8 mouse cellular contexts compared by ENCODE assay signal in the genomic region with DNA sequence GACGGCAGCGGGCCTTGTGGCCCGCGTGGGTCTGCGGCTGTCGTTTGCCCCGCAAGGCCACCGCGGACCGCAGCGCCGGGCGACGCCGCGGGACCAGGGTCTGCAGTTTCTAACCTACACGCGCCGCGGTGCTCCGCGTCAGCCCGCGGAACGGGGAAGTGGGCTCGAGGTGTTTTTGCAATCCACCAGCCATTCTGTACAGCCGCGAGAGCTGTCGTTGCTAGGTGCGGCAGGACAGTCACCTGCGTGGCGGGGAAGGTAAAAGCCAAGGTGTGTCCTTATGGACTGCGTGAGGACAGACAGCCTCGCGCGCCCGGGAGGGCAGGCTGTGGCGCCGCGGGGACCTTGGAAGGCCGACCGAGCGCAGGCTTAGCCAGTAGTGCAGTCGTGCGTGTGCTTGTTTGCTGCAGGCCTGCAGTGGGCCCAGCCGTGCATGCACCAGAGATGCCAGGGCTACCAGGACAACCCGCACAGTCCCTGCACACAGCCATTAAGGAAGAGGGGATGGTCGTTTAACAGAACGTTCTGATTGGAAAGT. TPM values are rescaled to one million over a fixed set of nuclear protein-coding genes. Genes with fewer than 3 reads are reported as not detected.
DNase-seq lines count a peak whose midpoint lies in the region; ATAC-seq and TF ChIP-seq lines count a peak whose summit lies in the region.

No protein-coding gene starts in this region.

- TF ChIP-seq EP300 in lung, postnatal 0 days (IDR thresholded peaks at IDR 0.05), result no peak

- H3K27ac ChIP-seq in ES-E14 (ENCODE audit: insufficient read depth, low read depth, low read length, poor library complexity, severe bottlenecking), result no peak overlapping the region
- H3K27ac ChIP-seq in forebrain, embryonic 13.5 days, result peak overlapping the region; percentile 97
- H3K27ac ChIP-seq in hindbrain, embryonic 10.5 days, result peak overlapping the region; percentile 94
- H3K27ac ChIP-seq in lung, postnatal 0 days (ENCODE audit: low read length), result peak overlapping the region; percentile 96

- in situ Hi-C loops in ES-E14 (cut with MboI; ENCODE audit: low sequenced_read_pairs in 2 of 2, unreplicated experiment in 2 of 2), result no loop called here

- ATAC-seq in forebrain, embryonic 13.5 days, result peak; percentile 83
- peak; percentile 49 for ATAC-seq in lung, postnatal 0 days

- peak overlapping the region; percentile 78 for H3K4me2 ChIP-seq in forebrain, embryonic 13.5 days
- peak overlapping the region; percentile 62 for H3K4me2 ChIP-seq in lung, postnatal 0 days (replicated peaks; ENCODE audit: low read depth, low read length)

- H3K9me3 ChIP-seq in ES-E14 (ENCODE audit: control insufficient read depth, insufficient read depth, low read depth, low read length), result no peaks in the 10 kb centered on the region
- no peaks in the 10 kb centered on the region for H3K9me3 ChIP-seq in forebrain, embryonic 13.5 days (replicated peaks)
- no peaks in the 10 kb centered on the region for H3K9me3 ChIP-seq in hindbrain, embryonic 10.5 days
- no peaks in the 10 kb centered on the region for H3K9me3 ChIP-seq in lung, postnatal 0 days (ENCODE audit: low read length)

- H3K9ac ChIP-seq in ES-E14 (ENCODE audit: insufficient read depth, low read depth, low read length, poor library complexity, severe bottlenecking), result peak overlapping the region; percentile 75
- H3K9ac ChIP-seq in forebrain, embryonic 13.5 days, result peak overlapping the region; percentile 96
- peak overlapping the region; percentile 89 for H3K9ac ChIP-seq in lung, postnatal 0 days (replicated peaks; ENCODE audit: low read depth)

- H3K4me1 ChIP-seq in ES-E14 (ENCODE audit: control insufficient read depth in 2 of 2, insufficient read depth in 2 of 2, low read length in 2 of 2, poor library complexity in 1 of 2), result peaks cover 0 to 2% of the 10 kb centered on the region in 2 experiments; a peak in 1 of 4 replicates
- H3K4me1 ChIP-seq in forebrain, embryonic 13.5 days, result peaks cover 15% of the 10 kb centered on the region; the same call in 1 of the 2 replicates
- H3K4me1 ChIP-seq in hindbrain, embryonic 10.5 days (replicated peaks), result peaks cover 19% of the 10 kb centered on the region
- no peaks in the 10 kb centered on the region; the same call in 1 of the 2 replicates for H3K4me1 ChIP-seq in lung, postnatal 0 days (ENCODE audit: insufficient read depth, low read depth, low read length)

- no peaks in the 10 kb centered on the region for H3K36me3 ChIP-seq in ES-E14 (ENCODE audit: control insufficient read depth, insufficient read depth, low read length, poor library complexity, severe bottlenecking)
- 0 out of 2 replicates have a peak, but pooled peaks cover 7% of the 10 kb centered on the region for H3K36me3 ChIP-seq in forebrain, embryonic 13.5 days (ENCODE audit: poor library complexity, severe bottlenecking)
- peaks cover 5% of the 10 kb centered on the region; the same call in 1 of the 2 replicates for H3K36me3 ChIP-seq in hindbrain, embryonic 10.5 days
- no peaks in the 10 kb centered on the region for H3K36me3 ChIP-seq in lung, postnatal 0 days (ENCODE audit: insufficient read depth, low read length)

- H3K27me3 ChIP-seq in forebrain, embryonic 13.5 days, result no peaks in the 10 kb centered on the region
- no peaks in the 10 kb centered on the region for H3K27me3 ChIP-seq in hindbrain, embryonic 10.5 days (ENCODE audit: insufficient read depth, poor library complexity, severe bottlenecking)
- H3K27me3 ChIP-seq in lung, postnatal 0 days (replicated peaks; ENCODE audit: insufficient read depth, low read length), result no peaks in the 10 kb centered on the region

- DNase-seq in ES-E14 (ENCODE audit: low read depth, low spot score), result no peak
- peak; percentile 62 for DNase-seq in cerebellum, adult 11 months
- DNase-seq in hindbrain, embryonic 10.5 days (ENCODE audit: low spot score), result peak; percentile 69
- peak; percentile 15 for DNase-seq in layer of hippocampus, adult 9-10 months (ENCODE audit: low spot score)
- DNase-seq in lung, postnatal 0 days (ENCODE audit: low spot score), result peak; percentile 62
- DNase-seq in ovary, adult 18-20 months (ENCODE audit: low spot score), result peak; percentile 25
- DNase-seq in thymus, adult 18-20 months, result peak; percentile 32 to 47

- TF ChIP-seq CTCF in lung, postnatal 0 days (IDR thresholded peaks at IDR 0.05), result no peak

- WGBS in forebrain, embryonic 13.5 days, result under 1% methylated on average over 42 of the region's 49 CpGs
- WGBS in hindbrain, embryonic 10.5 days, result under 1% methylated on average over 49 of the region's 49 CpGs
- under 1% methylated on average over 49 of the region's 49 CpGs for WGBS in lung, postnatal 0 days

- peak overlapping the region; percentile 82 to 86 for H3K4me3 ChIP-seq in ES-E14 (ENCODE audit: insufficient read depth in 1 of 2, low read depth in 1 of 2, low read length in 2 of 2, poor library complexity in 1 of 2, severe bottlenecking in 1 of 2)
- peak overlapping the region; percentile 94 for H3K4me3 ChIP-seq in forebrain, embryonic 13.5 days
- H3K4me3 ChIP-seq in hindbrain, embryonic 10.5 days, result peak overlapping the region; percentile 95
- H3K4me3 ChIP-seq in lung, postnatal 0 days (ENCODE audit: low read depth, low read length), result peak overlapping the region; percentile 94

TF ChIP-seq in ES-E14, 5 proteins besides CTCF, POLR2A, EP300 and RAD21:
- no peak for TF ChIP-seq CHD2 (IDR thresholded peaks at IDR 0.05; ENCODE audit: low read depth, low read length)
- TF ChIP-seq HCFC1 (IDR thresholded peaks at IDR 0.05; ENCODE audit: borderline replicate concordance, insufficient read depth, low read length), result no peak
- no peak for TF ChIP-seq ZC3H11A (IDR thresholded peaks at IDR 0.05; ENCODE audit: borderline replicate concordance, low read depth, low read length)
- TF ChIP-seq MAFK (IDR thresholded peaks at IDR 0.05; ENCODE audit: insufficient read depth, low read depth, low read length), result no peak
- no peak for TF ChIP-seq ZNF384 (IDR thresholded peaks at IDR 0.05; ENCODE audit: low read depth, low read length)

RNA-seq across cellular contexts. Expression of a gene that starts 0.6 kb away (rescaled TPM):
- 3.8 and 4.3 TPM in 2 replicates for total RNA-seq in ES-E14 (2012; rRNA removed)
- polyA plus RNA-seq in forebrain, embryonic 13.5 days (2015; fragmentation: Nextera tagmentation; extraction: Ambion mirVana), result 13.1 and 14.7 TPM in 2 replicates
- 8.1 and 9.7 TPM in 2 replicates for polyA plus RNA-seq in hindbrain, embryonic 10.5 days (2016; fragmentation: Nextera tagmentation; extraction: Ambion mirVana)
- polyA plus RNA-seq in lung, postnatal 0 days (2015; fragmentation: Nextera tagmentation; extraction: Ambion mirVana), result 4.7 and 5.2 TPM in 2 replicates

RNA-seq across cellular contexts. Expression of a gene that starts 5.4 kb away (rescaled TPM):
- 2.0 and 2.2 TPM in 2 replicates for total RNA-seq in ES-E14 (2012; rRNA removed)
- polyA plus RNA-seq in forebrain, embryonic 13.5 days (2015; fragmentation: Nextera tagmentation; extraction: Ambion mirVana), result 13.5 and 13.9 TPM in 2 replicates
- 7.0 TPM in 2 replicates for polyA plus RNA-seq in hindbrain, embryonic 10.5 days (2016; fragmentation: Nextera tagmentation; extraction: Ambion mirVana)
- 0.98 and 1.0 TPM in 2 replicates for polyA plus RNA-seq in lung, postnatal 0 days (2015; fragmentation: Nextera tagmentation; extraction: Ambion mirVana)

RNA-seq across cellular contexts. Expression of a gene that starts 22.8 kb away (rescaled TPM):
- 429 and 516 TPM in 2 replicates for total RNA-seq in ES-E14 (2012; rRNA removed)
- polyA plus RNA-seq in forebrain, embryonic 13.5 days (2015; fragmentation: Nextera tagmentation; extraction: Ambion mirVana), result 167 and 173 TPM in 2 replicates
- polyA plus RNA-seq in hindbrain, embryonic 10.5 days (2016; fragmentation: Nextera tagmentation; extraction: Ambion mirVana), result 242 and 299 TPM in 2 replicates
- 98.0 and 123 TPM in 2 replicates for polyA plus RNA-seq in lung, postnatal 0 days (2015; fragmentation: Nextera tagmentation; extraction: Ambion mirVana)

RNA-seq across cellular contexts. Expression of a gene that starts 41.0 kb away (rescaled TPM):
- 4.9 and 6.3 TPM in 2 replicates for total RNA-seq in ES-E14 (2012; rRNA removed)
- 18.7 and 19.1 TPM in 2 replicates for polyA plus RNA-seq in forebrain, embryonic 13.5 days (2015; fragmentation: Nextera tagmentation; extraction: Ambion mirVana)
- 16.9 and 19.8 TPM in 2 replicates for polyA plus RNA-seq in hindbrain, embryonic 10.5 days (2016; fragmentation: Nextera tagmentation; extraction: Ambion mirVana)
- 9.0 and 9.6 TPM in 2 replicates for polyA plus RNA-seq in lung, postnatal 0 days (2015; fragmentation: Nextera tagmentation; extraction: Ambion mirVana)
